Mouse (Mus musculus): Measurements from ENCODE around the gene Adam11. TPM values are rescaled to one million over a fixed set of nuclear protein-coding genes. Genes with fewer than 3 reads are reported as not detected.

Gene Adam11
- polyA plus RNA-seq, 1 experiment from 2014 or later: 34.0 TPM

DNA sequence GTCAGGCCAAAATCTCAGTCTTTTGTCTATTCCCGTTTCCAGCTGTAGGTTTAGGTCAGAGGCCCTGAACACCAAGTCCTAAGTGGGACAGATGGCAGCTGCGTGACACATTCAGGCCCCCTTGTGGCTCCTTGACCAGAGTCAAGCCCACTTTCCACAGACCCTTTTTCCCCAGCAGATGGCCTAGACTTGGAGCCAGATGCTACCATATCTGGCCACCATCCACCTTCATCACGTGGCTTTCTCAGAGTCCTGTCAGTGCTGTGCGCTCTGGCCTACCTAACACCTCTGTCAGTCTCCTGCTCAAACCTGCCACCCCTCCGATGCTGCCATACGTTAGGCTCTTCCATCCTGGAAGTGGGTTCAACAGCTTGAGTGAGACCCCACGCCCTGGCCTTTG is 5.8 kb upstream of the Adam11 start:
- WGBS: 78% methylated on average over 7 of the region's 7 CpGs
- H3K27me3 ChIP-seq (replicated peaks): no peaks in the 10 kb centered on the region
- no peak overlapping the region for H3K4me3 ChIP-seq (replicated peaks)
- no peaks in the 10 kb centered on the region for H3K9me3 ChIP-seq (replicated peaks)
- H3K4me2 ChIP-seq: no peak overlapping the region
- H3K9ac ChIP-seq (replicated peaks): no peak overlapping the region
- H3K4me1 ChIP-seq: peaks cover 22% of the 10 kb centered on the region
- no peaks in the 10 kb centered on the region for H3K36me3 ChIP-seq
- H3K27ac ChIP-seq (replicated peaks): no peak overlapping the region
- ATAC-seq (ENCODE audit: low FRiP score): no peak

GRCm38 (mm10) chr11:102758977-102759376 is 2.3 kb upstream of the Adam11 start:
- WGBS: 82% methylated on average over 2 of the region's 2 CpGs
- Histone ChIP-seq H3K9me3 (replicated peaks) (no peaks in the 10 kb centered on the region), H3K27me3 (replicated peaks) (no peaks in the 10 kb centered on the region), H3K4me1 (peaks cover 40% of the 10 kb centered on the region), H3K27ac (replicated peaks) (no peak overlapping the region), H3K4me3 (replicated peaks) (no peak overlapping the region), H3K36me3 (no peaks in the 10 kb centered on the region), H3K4me2 (no peak overlapping the region), H3K9ac (replicated peaks) (no peak overlapping the region)
- no peak for ATAC-seq (ENCODE audit: low FRiP score)

DNA sequence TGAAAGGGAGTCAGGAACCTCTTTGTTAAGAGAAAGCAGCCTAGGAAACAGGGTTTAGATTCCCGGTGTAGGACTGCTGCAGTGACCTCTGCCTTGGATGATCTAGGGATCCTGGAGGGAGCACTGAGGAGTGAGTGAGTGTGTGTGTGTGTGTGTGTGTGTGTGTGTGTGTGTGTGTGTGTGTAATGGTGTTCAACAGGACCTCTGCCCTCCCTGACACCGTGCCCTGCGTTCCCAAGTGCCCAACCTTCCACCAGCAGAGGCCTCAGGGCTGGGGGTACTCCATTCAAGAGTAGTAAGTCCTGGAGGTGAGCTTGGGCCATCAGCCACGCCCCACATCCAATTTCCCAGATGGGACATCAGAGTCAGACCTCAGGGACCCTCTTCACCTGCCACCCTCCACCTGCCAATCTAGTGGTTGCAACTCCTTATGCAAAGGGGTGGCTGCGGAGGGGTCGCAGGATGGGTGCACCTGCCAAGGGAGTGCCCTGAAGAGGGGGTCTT is 382 bp upstream of the Adam11 start:
- H3K4me2 ChIP-seq: peak overlapping the region; percentile 86
- peak overlapping the region; percentile 87 for H3K9ac ChIP-seq (replicated peaks)
- 14% methylated on average over 6 of the region's 6 CpGs for WGBS
- no peak overlapping the region for H3K27ac ChIP-seq (replicated peaks)
- H3K9me3 ChIP-seq (replicated peaks): no peaks in the 10 kb centered on the region
- peak overlapping the region; percentile 75 for H3K4me3 ChIP-seq (replicated peaks)
- H3K36me3 ChIP-seq: no peaks in the 10 kb centered on the region
- peak; percentile 11 for ATAC-seq (ENCODE audit: low FRiP score)
- H3K4me1 ChIP-seq: peaks cover 37% of the 10 kb centered on the region
- H3K27me3 ChIP-seq (replicated peaks): no peaks in the 10 kb centered on the region

DNA sequence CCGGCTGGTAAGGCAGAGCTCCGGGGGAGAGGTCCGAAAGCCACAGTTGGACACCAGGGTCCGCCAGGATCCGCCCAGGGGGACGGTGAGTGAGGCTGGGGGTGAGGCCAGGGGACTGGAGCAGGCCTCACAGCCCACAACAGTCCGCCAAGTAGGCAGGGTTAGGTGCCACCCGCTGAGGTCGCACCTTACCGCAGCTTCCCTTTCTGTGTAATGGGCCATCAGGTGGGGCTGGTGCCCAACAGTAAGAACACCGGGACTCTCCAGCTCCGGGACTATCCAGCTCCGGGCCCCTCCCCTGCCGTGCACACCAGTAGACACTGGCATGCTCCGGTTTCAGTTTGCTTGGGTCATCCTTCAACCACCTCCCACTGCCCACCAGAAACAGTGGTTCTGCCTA is 1.0 kb downstream of the Adam11 start:
- Histone ChIP-seq H3K27ac (replicated peaks) (peak overlapping the region; percentile 75; the same call in 1 of the 2 replicates), H3K4me1 (peaks cover 40% of the 10 kb centered on the region), H3K9ac (replicated peaks) (peak overlapping the region; percentile 87), H3K4me2 (peak overlapping the region; percentile 86), H3K36me3 (no peaks in the 10 kb centered on the region), H3K9me3 (replicated peaks) (no peaks in the 10 kb centered on the region), H3K27me3 (replicated peaks) (no peaks in the 10 kb centered on the region), H3K4me3 (replicated peaks) (peak overlapping the region; percentile 75)
- WGBS: 7% methylated on average over 15 of the region's 15 CpGs
- no peak; the same call in 1 of the 2 replicates for ATAC-seq (ENCODE audit: low FRiP score)

- WGBS: 45% methylated on average over 11 of the region's 11 CpGs
- no peaks in the 10 kb centered on the region for H3K27me3 ChIP-seq (replicated peaks)
- H3K4me1 ChIP-seq: peaks cover 43% of the 10 kb centered on the region
- H3K9ac ChIP-seq (replicated peaks): no peak overlapping the region
- no peak for ATAC-seq (ENCODE audit: low FRiP score)
- H3K9me3 ChIP-seq (replicated peaks): no peaks in the 10 kb centered on the region
- H3K4me2 ChIP-seq: peak overlapping the region; percentile 86
- peak overlapping the region; percentile 75 for H3K4me3 ChIP-seq (replicated peaks)
- H3K36me3 ChIP-seq: no peaks in the 10 kb centered on the region
- H3K27ac ChIP-seq (replicated peaks): no peak overlapping the region
Measured at GRCm38 (mm10) chr11:102763009-102763767, 1.9 kb downstream of the Adam11 start.

GRCm38 (mm10) chr11:102765416-102765815 is 4.2 kb downstream of the Adam11 start:
- WGBS: 89% methylated on average over 5 of the region's 5 CpGs
- Histone ChIP-seq H3K4me2 (no peak overlapping the region), H3K9ac (replicated peaks) (no peak overlapping the region), H3K4me1 (peaks cover 45% of the 10 kb centered on the region), H3K36me3 (no peaks in the 10 kb centered on the region), H3K27me3 (replicated peaks) (no peaks in the 10 kb centered on the region), H3K9me3 (replicated peaks) (no peaks in the 10 kb centered on the region), H3K4me3 (replicated peaks) (no peak overlapping the region), H3K27ac (replicated peaks) (no peak overlapping the region)
- no peak for ATAC-seq (ENCODE audit: low FRiP score)

DNA sequence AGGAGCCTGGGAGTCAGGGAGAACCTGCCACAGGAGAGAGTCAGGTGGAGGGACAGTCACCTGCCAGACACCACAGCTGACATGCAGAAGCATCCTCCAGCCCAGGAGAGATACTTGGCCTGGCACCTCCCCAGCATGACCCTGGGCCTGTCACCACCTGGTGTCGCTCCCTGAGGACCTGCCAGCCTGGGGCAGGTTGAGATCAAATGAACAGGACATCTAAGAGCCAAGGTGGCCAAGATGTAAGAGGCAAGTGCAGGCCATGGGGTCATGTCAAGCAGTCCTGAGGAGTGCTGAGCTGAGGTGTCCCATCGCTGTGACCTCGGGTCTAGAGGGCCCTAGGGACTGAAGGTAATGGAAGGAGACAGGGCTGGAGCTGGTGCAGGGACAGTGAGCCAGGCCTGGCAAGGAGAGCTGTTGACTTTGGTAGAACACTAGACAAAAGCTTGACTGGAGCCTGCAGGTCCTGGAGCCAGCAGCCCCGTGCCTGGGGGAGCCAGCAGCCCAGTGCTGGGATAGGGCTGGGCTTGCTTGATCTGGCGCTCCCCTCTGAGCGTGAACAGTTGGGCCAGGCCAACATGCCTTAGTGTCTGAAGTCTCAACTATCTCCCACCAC is 5.9 kb downstream of the Adam11 start:
- WGBS: 81% methylated on average over 6 of the region's 6 CpGs
- peaks cover 50% of the 10 kb centered on the region for H3K4me1 ChIP-seq
- no peak overlapping the region for H3K9ac ChIP-seq (replicated peaks)
- H3K27ac ChIP-seq (replicated peaks): no peak overlapping the region
- no peak overlapping the region for H3K4me3 ChIP-seq (replicated peaks)
- no peaks in the 10 kb centered on the region for H3K9me3 ChIP-seq (replicated peaks)
- no peaks in the 10 kb centered on the region for H3K36me3 ChIP-seq
- no peaks in the 10 kb centered on the region for H3K27me3 ChIP-seq (replicated peaks)
- no peak for ATAC-seq (ENCODE audit: low FRiP score)
- no peak overlapping the region for H3K4me2 ChIP-seq

DNA sequence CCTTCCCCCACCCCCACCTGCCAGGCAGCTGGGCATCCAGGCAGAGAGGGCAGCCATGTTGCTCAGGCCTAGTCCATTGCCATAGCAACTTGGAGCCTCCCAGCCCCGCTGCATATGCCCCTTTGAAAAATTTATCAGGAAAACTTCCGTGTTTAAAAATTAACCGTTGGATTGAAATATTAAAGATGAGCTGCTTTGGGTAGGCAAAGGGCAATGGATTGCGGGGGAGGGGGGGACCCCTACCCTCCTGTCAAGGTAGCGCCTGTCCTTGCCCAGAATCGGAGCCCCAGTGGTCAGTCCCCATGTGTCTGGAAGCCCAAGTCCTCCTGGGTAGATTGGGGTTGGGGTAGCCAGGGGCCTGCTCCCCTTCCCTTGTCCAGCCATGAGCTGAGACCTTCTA is 7.9 kb downstream of the Adam11 start:
- H3K4me3 ChIP-seq (replicated peaks): no peak overlapping the region
- 83% methylated on average over 6 of the region's 6 CpGs for WGBS
- ATAC-seq (ENCODE audit: low FRiP score): no peak
- H3K9me3 ChIP-seq (replicated peaks): no peaks in the 10 kb centered on the region
- no peak overlapping the region for H3K9ac ChIP-seq (replicated peaks)
- no peak overlapping the region for H3K4me2 ChIP-seq
- H3K4me1 ChIP-seq: peaks cover 50% of the 10 kb centered on the region
- no peaks in the 10 kb centered on the region for H3K36me3 ChIP-seq
- H3K27me3 ChIP-seq (replicated peaks): no peaks in the 10 kb centered on the region
- no peak overlapping the region for H3K27ac ChIP-seq (replicated peaks)

- Histone ChIP-seq H3K4me2 (no peak overlapping the region), H3K9ac (replicated peaks) (0 out of 2 replicates have a peak overlapping the region, but pooled peaks have one; percentile 5), H3K4me3 (replicated peaks) (no peak overlapping the region), H3K36me3 (no peaks in the 10 kb centered on the region), H3K9me3 (replicated peaks) (no peaks in the 10 kb centered on the region), H3K27ac (replicated peaks) (no peak overlapping the region), H3K27me3 (replicated peaks) (no peaks in the 10 kb centered on the region), H3K4me1 (peaks cover 52% of the 10 kb centered on the region)
- no peak for ATAC-seq (ENCODE audit: low FRiP score)
- 88% methylated on average over 12 of the region's 12 CpGs for WGBS
Measured at GRCm38 (mm10) chr11:102769993-102770661, 8.9 kb downstream of the Adam11 start.

DNA sequence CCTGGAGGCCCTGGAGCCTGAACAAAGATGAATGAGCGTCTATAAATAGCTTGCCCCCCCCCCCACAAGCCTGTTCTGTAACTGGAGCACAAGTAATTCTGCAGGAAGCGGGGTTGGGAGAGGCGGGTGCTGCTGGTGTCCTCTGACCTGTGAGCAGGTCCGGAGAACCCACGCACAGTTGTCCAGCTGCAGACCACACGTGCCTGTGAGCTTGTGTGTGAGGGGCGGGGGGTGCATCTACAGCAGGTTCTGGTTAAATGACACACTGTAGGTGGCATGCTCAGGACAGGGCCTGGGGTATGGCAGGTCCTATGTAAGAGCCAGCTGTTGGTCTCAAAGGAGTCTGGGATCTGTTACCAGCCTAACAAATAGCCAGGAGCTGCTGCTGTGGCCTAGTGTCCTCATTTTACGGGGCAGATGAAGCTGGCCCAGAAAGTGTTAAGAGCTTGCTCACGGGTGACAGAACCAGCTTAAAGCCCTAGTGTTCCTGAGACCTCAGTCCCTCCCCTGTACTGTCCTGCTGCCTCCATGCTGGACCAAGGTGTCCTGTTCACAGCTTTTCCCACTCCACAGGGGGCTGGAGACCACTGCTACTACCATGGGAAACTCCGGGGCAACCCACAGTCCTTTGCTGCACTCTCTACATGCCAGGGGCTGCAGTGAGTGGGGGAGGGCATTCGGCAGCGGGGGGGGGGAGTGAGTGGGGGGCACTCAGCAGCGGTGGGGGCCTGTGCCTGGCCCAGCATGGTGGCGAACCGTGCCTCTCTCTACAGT is 9.6 kb downstream of the Adam11 start:
- Histone ChIP-seq H3K4me1 (peaks cover 54% of the 10 kb centered on the region), H3K4me2 (no peak overlapping the region), H3K27me3 (replicated peaks) (no peaks in the 10 kb centered on the region), H3K9me3 (replicated peaks) (no peaks in the 10 kb centered on the region), H3K36me3 (no peaks in the 10 kb centered on the region; the same call in none of the 2 replicates), H3K9ac (replicated peaks) (0 out of 2 replicates have a peak overlapping the region, but pooled peaks have one; percentile 5), H3K27ac (replicated peaks) (no peak overlapping the region), H3K4me3 (replicated peaks) (no peak overlapping the region)
- ATAC-seq (ENCODE audit: low FRiP score): no peak
- WGBS: 52% methylated on average over 15 of the region's 15 CpGs
